Mouse (Mus musculus) spleen, adult 2 months (tissue): ENCODE measurements around the gene Itpr3. TPM values are rescaled to one million over a fixed set of nuclear protein-coding genes. Genes with fewer than 3 reads are reported as not detected.

Experiments used
- DNase-seq, 2 experiments: peaks; one replicate each; pipeline versions ENCODE4 v3.0.0 to v3.0.0-alpha.2; 2012 to 2021; ENCODE audit warnings: low spot score in 2 of 2, low read depth in 1 of 2
- H3K27ac ChIP-seq: fragments of 200-500 bp; 2 replicates; pipeline ENCODE4 v1.5.1; 2012; ENCODE audit warnings: low read length, inconsistent platforms; ENCODE audit not compliant: insufficient read depth
- H3K27me3 ChIP-seq: fragments of 200-500 bp; 2 replicates; pipeline ENCODE4 v1.6.1; 2012; ENCODE audit warnings: mild to moderate bottlenecking, moderate library complexity, low read length, inconsistent platforms; ENCODE audit not compliant: control insufficient read depth, insufficient read depth
- H3K36me3 ChIP-seq: fragments of 200-500 bp; 2 replicates; pipeline ENCODE4 v1.6.1; 2012; ENCODE audit warnings: mild to moderate bottlenecking, low read length, inconsistent platforms; ENCODE audit not compliant: control insufficient read depth, insufficient read depth
- H3K4me1 ChIP-seq: fragments of 200-500 bp; 2 replicates; pipeline ENCODE4 v1.6.1; 2011; ENCODE audit warnings: inconsistent platforms; ENCODE audit not compliant: control insufficient read depth, insufficient read depth, insufficient read length
- H3K4me3 ChIP-seq: fragments of 200-500 bp; 2 replicates; pipeline ENCODE4 v1.5.1; 2011; ENCODE audit warnings: mild to moderate bottlenecking, inconsistent platforms; ENCODE audit not compliant: insufficient read depth, insufficient read length; ENCODE audit errors: extremely low read depth
- CTCF ChIP-seq: fragments of 200-500 bp; IDR thresholded peaks from 2 replicates; pipeline ENCODE4 v1.5.1; 2011; ENCODE audit warnings: mild to moderate bottlenecking, inconsistent platforms; ENCODE audit not compliant: insufficient read depth, insufficient read length, insufficient replicate concordance; ENCODE audit errors: extremely low read depth
- POLR2A ChIP-seq: fragments of 200-500 bp; IDR thresholded peaks from 2 replicates; pipeline ENCODE4 v1.6.1; 2011; ENCODE audit warnings: low read depth, low read length, inconsistent platforms
- WGBS: fragments of 180-500 bp; shearing (Covaris S2); methylation state at CpG from one replicate; pipeline ENCODE4 v1.1.7; 2018; 5-methylcytosine and 5-hydroxymethylcytosine counted together
- polyA plus RNA-seq: library from polyadenylated mRNA; depleted of rRNA; stranded (reverse); fragments of >200 nt; gene quantifications from 2 replicates; pipeline ENCODE4 v1.2.3, GENCODE M21; 2012

Itpr3 gene
- polyA plus RNA-seq, 1 experiment, result 50.9 TPM

DNA sequence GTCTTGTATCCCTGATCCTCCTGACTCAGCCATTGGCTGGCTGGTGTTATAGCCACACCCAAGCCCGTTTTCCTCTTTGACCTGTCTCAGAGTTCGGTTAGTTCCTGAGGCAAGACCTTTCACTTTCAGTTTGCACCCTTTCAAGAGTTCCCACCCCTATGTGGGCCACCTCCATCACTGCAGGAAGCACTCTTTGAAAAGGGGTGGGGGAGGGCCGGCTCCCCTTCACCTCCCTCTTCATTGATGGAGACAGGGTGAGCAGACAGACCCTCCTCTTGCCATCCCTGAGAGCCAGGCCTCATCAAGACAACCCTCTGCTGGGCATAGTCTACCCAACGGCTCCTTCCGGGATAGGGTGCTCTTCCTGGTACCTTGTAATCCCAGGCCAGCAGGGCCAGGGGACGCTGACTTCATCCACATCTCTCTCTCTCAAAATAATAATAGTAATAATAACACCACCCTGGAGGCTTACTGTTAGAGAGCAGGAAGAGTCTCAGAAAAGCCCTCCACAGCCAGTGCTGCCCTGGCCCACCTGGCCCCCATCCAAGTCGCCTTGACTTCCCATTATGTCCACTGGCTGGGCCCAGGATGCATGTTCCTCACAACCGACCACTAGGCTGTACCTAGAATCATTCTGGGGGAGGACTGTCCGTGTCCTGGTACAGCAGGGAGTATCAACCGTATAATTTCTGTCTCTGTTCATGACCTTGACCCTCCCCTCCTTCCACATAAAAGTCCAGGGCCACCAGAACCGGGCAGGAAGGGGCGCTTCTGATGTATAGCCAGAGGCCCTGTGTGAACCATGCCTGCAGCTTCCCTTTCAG lies 29.4 kb upstream of the Itpr3 start:
- Histone ChIP-seq H3K27ac (peak overlapping the region; percentile 79), H3K36me3 (peaks cover 11% of the 10 kb centered on the region), H3K4me3 (peak overlapping the region; percentile 80), H3K4me1 (peaks cover 18% of the 10 kb centered on the region; the same call in 1 of the 2 replicates), H3K27me3 (no peaks in the 10 kb centered on the region)
- DNase-seq, result peak; percentile 41 to 58
- under 1% methylated on average over 12 of the region's 12 CpGs for WGBS
- no peak for TF ChIP-seq POLR2A
- TF ChIP-seq CTCF, result no peak

DNA sequence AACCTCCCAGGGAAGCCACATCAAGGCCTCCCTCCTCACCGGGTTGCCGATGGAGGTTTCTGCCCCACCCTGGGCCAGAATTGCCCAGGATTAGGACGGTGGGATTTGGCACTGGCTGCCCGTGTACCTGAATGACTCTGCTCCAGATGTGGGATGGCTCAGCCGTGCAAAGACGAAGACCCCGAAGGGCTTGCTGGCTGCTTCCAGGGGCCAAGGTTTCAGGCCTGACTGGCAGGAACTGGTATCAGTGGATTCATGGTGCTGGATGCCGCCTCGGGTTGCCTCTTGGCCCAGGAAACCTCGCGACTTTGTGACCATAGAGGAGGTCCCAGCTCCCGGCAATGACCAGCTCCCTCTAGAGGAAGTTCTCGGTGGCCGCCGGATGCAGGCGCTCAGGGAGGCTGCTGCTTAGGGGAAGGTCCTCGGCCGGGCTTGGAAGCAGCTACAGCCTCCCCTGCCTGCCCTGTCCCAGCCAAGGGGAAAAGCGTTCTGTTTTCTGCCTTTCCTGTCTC lies 28.8 kb upstream of the Itpr3 start:
- H3K4me1 ChIP-seq, result peaks cover 18% of the 10 kb centered on the region; the same call in 1 of the 2 replicates
- peak; percentile 57 to 90 for DNase-seq
- H3K36me3 ChIP-seq, result peaks cover 10% of the 10 kb centered on the region

DNA sequence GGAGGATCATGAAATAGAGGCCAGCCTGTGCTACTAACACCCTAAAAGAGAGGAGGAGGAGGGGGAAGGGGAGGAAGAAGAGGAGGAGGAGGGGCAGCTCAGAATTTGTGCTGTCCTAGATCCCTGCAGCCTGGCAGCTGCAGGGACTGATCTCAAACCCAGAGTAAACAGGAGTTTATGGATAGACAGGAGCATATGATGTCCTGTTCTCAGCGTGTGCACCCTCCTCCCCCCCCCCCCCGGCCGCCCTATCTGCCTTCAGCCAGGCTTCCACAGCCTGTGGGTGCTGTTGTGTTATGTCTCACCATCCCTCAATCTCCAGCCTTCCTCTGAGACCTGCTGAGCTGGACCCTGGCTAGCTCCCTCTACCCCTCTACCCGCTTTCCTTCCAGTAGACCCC lies 28.2 kb upstream of the Itpr3 start, which contains the start of gene Bak1:
Gene Bak1 (minus strand): TSS at position 101 of the 400 bp plus-strand sequence.
- WGBS, result 74% methylated on average over 3 of the region's 4 CpGs
- Histone ChIP-seq H3K4me3 (peak within 1 kb of the TSS; percentile 80), H3K36me3 (peaks cover 5% of the 10 kb centered on the region), H3K27ac (peak within 1 kb of the TSS; percentile 79), H3K27me3 (no peaks in the 10 kb centered on the region), H3K4me1 (peaks cover 18% of the 10 kb centered on the region; the same call in 1 of the 2 replicates)
- DNase-seq, result no peak
- no peak for TF ChIP-seq POLR2A
- TF ChIP-seq CTCF, result no peak

More for the DNA sequence above, 28.8 kb upstream of the Itpr3 start:
- TF ChIP-seq POLR2A (peak; percentile 30; the same call in 1 of the 2 replicates), CTCF (peak; percentile 70)
- Histone ChIP-seq H3K4me3 (peak overlapping the region; percentile 80), H3K27me3 (no peaks in the 10 kb centered on the region), H3K27ac (peak overlapping the region; percentile 79)
- WGBS, result under 1% methylated on average over 19 of the region's 19 CpGs

DNA sequence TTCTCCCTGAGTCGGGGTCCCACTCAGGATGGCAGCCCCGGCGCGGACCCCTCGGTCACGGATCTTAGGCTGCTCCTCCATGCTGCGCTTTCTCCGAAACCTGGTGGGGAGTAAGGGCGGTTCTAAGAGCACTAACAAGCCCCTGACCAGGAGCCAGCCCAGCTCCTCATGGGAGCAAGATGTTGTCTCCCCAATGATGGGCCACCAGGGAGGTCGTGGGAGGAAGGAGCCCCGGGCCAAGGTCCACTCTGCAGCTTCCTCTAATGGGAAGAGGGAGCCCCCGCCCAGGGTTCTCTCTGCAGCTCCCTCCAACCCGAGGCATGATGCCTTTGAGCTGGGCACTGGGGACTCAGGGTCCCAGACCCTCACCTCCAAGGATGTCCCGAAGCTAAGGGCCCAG lies 27.7 kb upstream of the Itpr3 start:
- no peak for DNase-seq
- Histone ChIP-seq H3K4me3 (no peak overlapping the region), H3K4me1 (peaks cover 18% of the 10 kb centered on the region; the same call in 1 of the 2 replicates), H3K36me3 (peaks cover 4% of the 10 kb centered on the region; the same call in 1 of the 2 replicates), H3K27me3 (no peaks in the 10 kb centered on the region), H3K27ac (no peak overlapping the region)
- TF ChIP-seq CTCF (no peak), POLR2A (no peak)
- WGBS, result 86% methylated on average over 14 of the region's 14 CpGs

DNA sequence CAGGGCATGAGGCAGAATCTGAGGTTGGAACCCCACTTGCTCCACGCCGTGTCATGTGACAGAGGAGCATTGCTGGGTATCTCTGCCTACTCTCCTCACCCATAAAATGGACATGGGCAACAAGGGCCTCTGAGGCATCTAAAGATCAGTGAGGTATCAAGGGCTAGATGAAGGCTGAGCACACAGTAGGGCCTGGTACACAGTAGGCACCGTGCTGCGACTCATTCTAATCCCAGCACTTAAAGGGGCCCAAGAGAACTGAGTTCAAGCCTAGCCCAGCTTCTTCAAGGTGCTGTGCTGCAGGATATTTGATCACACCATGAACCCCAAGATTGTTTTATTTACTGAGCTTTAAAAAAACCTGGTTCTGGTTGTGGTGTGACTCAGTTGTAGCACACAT lies 26.2 kb upstream of the Itpr3 start:
- DNase-seq, result no peak
- no peaks in the 10 kb centered on the region for H3K27me3 ChIP-seq
- no peaks in the 10 kb centered on the region for H3K36me3 ChIP-seq
- H3K27ac ChIP-seq, result no peak overlapping the region
- WGBS, result 89% methylated on average over 4 of the region's 4 CpGs
- H3K4me1 ChIP-seq, result peaks cover 8% of the 10 kb centered on the region; the same call in 1 of the 2 replicates
- H3K4me3 ChIP-seq, result no peak overlapping the region
- TF ChIP-seq POLR2A (no peak), CTCF (no peak)

DNA sequence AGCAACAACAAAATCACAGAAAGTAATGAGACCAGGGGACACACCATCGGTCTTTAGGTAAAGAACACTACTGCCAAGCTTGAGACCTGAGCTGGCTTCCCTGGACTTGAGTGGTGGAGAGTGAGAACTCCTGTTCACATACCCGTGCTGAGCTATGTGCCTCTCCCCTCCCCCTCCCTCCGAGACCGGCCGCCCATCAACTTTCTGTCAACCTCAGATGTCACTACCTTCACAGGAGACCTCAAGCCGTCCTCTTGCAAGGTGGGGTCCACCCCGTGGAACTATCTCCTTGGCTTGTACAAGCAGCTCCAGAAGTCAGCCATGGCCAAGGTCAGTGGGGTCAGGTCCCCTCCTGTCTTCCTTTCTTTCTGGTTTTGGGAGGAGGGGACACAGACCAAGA lies 24.8 kb upstream of the Itpr3 start:
- Histone ChIP-seq H3K4me1 (no peaks in the 10 kb centered on the region), H3K36me3 (no peaks in the 10 kb centered on the region), H3K4me3 (no peak overlapping the region), H3K27me3 (no peaks in the 10 kb centered on the region), H3K27ac (no peak overlapping the region)
- DNase-seq, result no peak
- 61% methylated on average over 7 of the region's 7 CpGs for WGBS
- TF ChIP-seq POLR2A (no peak), CTCF (no peak)

DNA sequence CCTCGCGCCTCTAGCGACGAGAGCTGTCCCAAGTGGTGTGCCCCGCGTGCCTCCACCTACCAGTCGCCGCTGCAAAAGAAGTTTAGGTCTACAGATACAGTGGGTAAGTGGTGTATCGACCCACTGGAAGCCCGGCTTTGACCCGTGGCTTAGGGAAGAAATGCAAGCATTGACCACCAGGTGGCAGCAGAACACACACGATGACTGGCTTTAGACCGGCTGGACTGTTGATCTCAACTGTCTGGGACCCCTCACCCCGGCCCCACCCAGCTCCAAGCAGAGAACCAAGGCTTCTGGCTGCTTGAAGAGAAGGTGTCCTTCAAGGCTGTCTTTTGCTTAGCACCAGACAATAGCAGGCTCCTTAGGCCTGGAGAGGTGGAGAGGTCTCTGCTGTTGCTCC lies 24.2 kb upstream of the Itpr3 start:
- Histone ChIP-seq H3K27ac (no peak overlapping the region), H3K4me1 (no peaks in the 10 kb centered on the region), H3K27me3 (no peaks in the 10 kb centered on the region), H3K4me3 (no peak overlapping the region), H3K36me3 (no peaks in the 10 kb centered on the region)
- 3% methylated on average over 14 of the region's 14 CpGs for WGBS
- TF ChIP-seq CTCF, result peak; percentile 90; the same call in 1 of the 2 replicates
- TF ChIP-seq POLR2A, result no peak
- DNase-seq, result peak in 1 of 2 experiments; percentile 73
